Mouse (Mus musculus): ENCODE results near the gene Rbms3. TPM values are rescaled to one million over a fixed set of nuclear protein-coding genes. Genes with fewer than 3 reads are reported as not detected.

Rbms3 gene
- total and polyA plus RNA-seq, 3 experiments, result not detected

DNA sequence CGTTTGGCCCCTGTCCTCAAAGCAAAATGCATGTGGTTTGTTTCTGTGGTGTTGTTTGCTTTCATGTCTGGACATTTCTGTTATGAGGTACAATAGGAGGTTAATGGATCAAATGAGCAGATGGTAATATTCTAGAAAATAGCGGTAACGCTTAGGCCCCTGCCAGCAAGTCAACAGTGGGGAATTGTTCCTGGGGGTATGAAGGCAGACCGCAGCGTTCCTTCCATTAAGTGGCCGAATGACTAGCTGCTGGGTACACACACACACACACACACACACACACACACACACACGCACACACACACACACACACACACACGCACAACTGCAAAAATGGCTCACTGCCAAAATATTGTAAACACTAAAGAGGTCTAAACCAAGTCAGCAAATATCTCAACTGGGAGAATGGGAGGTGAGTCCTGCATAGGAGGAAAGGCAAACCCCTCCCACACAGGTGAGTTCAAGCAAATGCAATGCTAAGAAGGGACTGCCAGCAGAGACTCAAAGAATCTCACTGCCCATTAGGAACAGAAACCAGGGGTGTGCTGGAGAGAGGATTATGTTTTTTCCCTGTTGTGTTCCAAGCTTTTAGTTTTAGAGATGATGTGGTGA, 209.7 kb downstream of the Rbms3 start:
- TF ChIP-seq MXI1 (IDR thresholded peaks at IDR 0.05; ENCODE audit: low read depth, low read length) (no peak), USF1 (IDR thresholded peaks at IDR 0.05; ENCODE audit: low read depth, low read length) (no peak), ELF1 (IDR thresholded peaks at IDR 0.05; ENCODE audit: low read depth, low read length) (no peak), POLR2AphosphoS2 (IDR thresholded peaks at IDR 0.05; ENCODE audit: low read depth, low read length) (no peak), CTCF (conservative IDR thresholded peaks at IDR 0.05 in 1 of 2, IDR thresholded peaks at IDR 0.05 in 1 of 2; ENCODE audit: low read depth in 2 of 2, low read length in 2 of 2) (no peak), MEF2A (IDR thresholded peaks at IDR 0.05; ENCODE audit: borderline replicate concordance, low read depth, low read length) (no peak), EP300 (IDR thresholded peaks at IDR 0.05; ENCODE audit: low read length) (no peak), MAFK (IDR thresholded peaks at IDR 0.05; ENCODE audit: insufficient replicate concordance, low read length) (no peak), CHD1 (IDR thresholded peaks at IDR 0.05; ENCODE audit: low read depth, low read length) (no peak), ETS1 (conservative IDR thresholded peaks at IDR 0.05; ENCODE audit: low read depth, low read length) (no peak), PAX5 (IDR thresholded peaks at IDR 0.05; ENCODE audit: low read length) (no peak), BHLHE40 (IDR thresholded peaks at IDR 0.05; ENCODE audit: low read depth, low read length) (no peak), MYC (IDR thresholded peaks at IDR 0.05; ENCODE audit: low read depth, low read length) (no peak), ZKSCAN1 (IDR thresholded peaks at IDR 0.05; ENCODE audit: borderline replicate concordance, low read depth, low read length) (no peak), GABPA (IDR thresholded peaks at IDR 0.05; ENCODE audit: insufficient replicate concordance, low read depth, low read length) (no peak), ZMIZ1 (IDR thresholded peaks at IDR 0.05; ENCODE audit: low read depth, low read length) (no peak), TBP (conservative IDR thresholded peaks at IDR 0.05; ENCODE audit: low read depth, low read length) (no peak), IRF4 (IDR thresholded peaks at IDR 0.05; ENCODE audit: low read depth, low read length) (no peak)
- H3K36me3 ChIP-seq (replicated peaks in 1 of 2; ENCODE audit: control insufficient read depth in 1 of 2, insufficient read depth in 1 of 2, low read length in 1 of 2), result no peaks in the 10 kb centered on the region
- H3K27ac ChIP-seq (ENCODE audit: insufficient read depth, low read depth), result no peak overlapping the region
- dilution Hi-C loops (cut with MboI; ENCODE audit: extremely low pct_ligation_motif_present, extremely low pct_unique_long_range_greater_than_20kb, low sequenced_read_pairs), result no loop called here
- in situ Hi-C loops (cut with MboI; ENCODE audit: low pct_ligation_motif_present, low pct_unique_long_range_greater_than_20kb, low sequenced_read_pairs), result no loop called here
- no peak overlapping the region for H3K4me3 ChIP-seq (replicated peaks in 1 of 3; ENCODE audit: low read depth in 2 of 3, low read length in 2 of 3, poor library complexity in 1 of 3)
- H3K9me3 ChIP-seq (replicated peaks; ENCODE audit: low read length), result peaks cover 76% of the 10 kb centered on the region
- no peaks in the 10 kb centered on the region for H3K27me3 ChIP-seq (replicated peaks)
- DNase-seq (ENCODE audit: extremely low read depth), result no peak
- no peak overlapping the region for H3K9ac ChIP-seq (ENCODE audit: insufficient read depth, low read depth)
- no peak overlapping the region for H3K4me2 ChIP-seq (ENCODE audit: insufficient read depth, low read depth, poor library complexity, severe bottlenecking)
- no peaks in the 10 kb centered on the region for H3K4me1 ChIP-seq (ENCODE audit: control insufficient read depth in 1 of 2, insufficient read depth in 2 of 2)
- H3K79me2 ChIP-seq (replicated peaks; ENCODE audit: control insufficient read depth, extremely low read depth, insufficient read depth, poor library complexity, severe bottlenecking), result no peaks in the 10 kb centered on the region

GRCm38 (mm10) chr9:117413181-117413580, 216.5 kb downstream of the Rbms3 start:
- in situ Hi-C loops (cut with MboI; ENCODE audit: low pct_ligation_motif_present, low pct_unique_long_range_greater_than_20kb, low sequenced_read_pairs), result no loop called here
- Histone ChIP-seq H3K4me1 (ENCODE audit: control insufficient read depth in 1 of 2, insufficient read depth in 2 of 2) (no peaks in the 10 kb centered on the region), H3K36me3 (replicated peaks in 1 of 2; ENCODE audit: control insufficient read depth in 1 of 2, insufficient read depth in 1 of 2, low read length in 1 of 2) (no peaks in the 10 kb centered on the region), H3K4me2 (ENCODE audit: insufficient read depth, low read depth, poor library complexity, severe bottlenecking) (no peak overlapping the region), H3K9me3 (replicated peaks; ENCODE audit: low read length) (peaks cover 69% of the 10 kb centered on the region), H3K27ac (ENCODE audit: insufficient read depth, low read depth) (no peak overlapping the region), H3K79me2 (replicated peaks; ENCODE audit: control insufficient read depth, extremely low read depth, insufficient read depth, poor library complexity, severe bottlenecking) (no peaks in the 10 kb centered on the region), H3K27me3 (replicated peaks) (no peaks in the 10 kb centered on the region), H3K4me3 (replicated peaks in 1 of 3; ENCODE audit: low read depth in 2 of 3, low read length in 2 of 3, poor library complexity in 1 of 3) (no peak overlapping the region), H3K9ac (ENCODE audit: insufficient read depth, low read depth) (no peak overlapping the region)
- dilution Hi-C loops (cut with MboI; ENCODE audit: extremely low pct_ligation_motif_present, extremely low pct_unique_long_range_greater_than_20kb, low sequenced_read_pairs), result no loop called here
- no peak for DNase-seq (ENCODE audit: extremely low read depth)
- TF ChIP-seq SIN3A (IDR thresholded peaks at IDR 0.05; ENCODE audit: low read length), result no peak
- no peak for TF ChIP-seq ZMIZ1 (IDR thresholded peaks at IDR 0.05; ENCODE audit: low read depth, low read length)
- no peak for TF ChIP-seq TCF12 (IDR thresholded peaks at IDR 0.05; ENCODE audit: low read depth, low read length)
- TF ChIP-seq KAT2A (IDR thresholded peaks at IDR 0.05; ENCODE audit: insufficient replicate concordance, low read length), result no peak
- TF ChIP-seq BHLHE40 (IDR thresholded peaks at IDR 0.05; ENCODE audit: low read depth, low read length), result no peak
- no peak for TF ChIP-seq PAX5 (IDR thresholded peaks at IDR 0.05; ENCODE audit: low read length)
- TF ChIP-seq JUND (conservative IDR thresholded peaks at IDR 0.05; ENCODE audit: low read depth, low read length), result no peak
- TF ChIP-seq JUN (IDR thresholded peaks at IDR 0.05; ENCODE audit: insufficient read depth, low read depth, low read length), result no peak
- TF ChIP-seq MXI1 (IDR thresholded peaks at IDR 0.05; ENCODE audit: low read depth, low read length), result no peak
- no peak for TF ChIP-seq IRF4 (IDR thresholded peaks at IDR 0.05; ENCODE audit: low read depth, low read length)
- no peak for TF ChIP-seq RAD21 (IDR thresholded peaks at IDR 0.05; ENCODE audit: low read depth, low read length)
- TF ChIP-seq EP300 (IDR thresholded peaks at IDR 0.05; ENCODE audit: low read length), result no peak
- TF ChIP-seq MAZ (IDR thresholded peaks at IDR 0.05; ENCODE audit: low read depth, low read length), result no peak
- TF ChIP-seq MAFK (IDR thresholded peaks at IDR 0.05; ENCODE audit: insufficient replicate concordance, low read length), result no peak
- TF ChIP-seq USF2 (conservative IDR thresholded peaks at IDR 0.05; ENCODE audit: low read depth, low read length), result no peak
- no peak for TF ChIP-seq ZC3H11A (IDR thresholded peaks at IDR 0.05; ENCODE audit: low read depth, low read length)
- no peak for TF ChIP-seq CTCF (conservative IDR thresholded peaks at IDR 0.05 in 1 of 2, IDR thresholded peaks at IDR 0.05 in 1 of 2; ENCODE audit: low read depth in 2 of 2, low read length in 2 of 2)
- no peak for TF ChIP-seq HCFC1 (IDR thresholded peaks at IDR 0.05; ENCODE audit: low read depth, low read length)
